Mouse (Mus musculus) spleen, postnatal 14 days (tissue): ENCODE results near the gene Enc1.
A peak's percentile ranks its signal among the peaks of the same experiment; 100 is the strongest.

Source experiments
- DNase-seq, 2 experiments: peaks; one replicate each; pipeline ENCODE4 v3.0.0; 2021 to 2022; ENCODE audit warnings: low spot score in 2 of 2

Gene Enc1

DNA sequence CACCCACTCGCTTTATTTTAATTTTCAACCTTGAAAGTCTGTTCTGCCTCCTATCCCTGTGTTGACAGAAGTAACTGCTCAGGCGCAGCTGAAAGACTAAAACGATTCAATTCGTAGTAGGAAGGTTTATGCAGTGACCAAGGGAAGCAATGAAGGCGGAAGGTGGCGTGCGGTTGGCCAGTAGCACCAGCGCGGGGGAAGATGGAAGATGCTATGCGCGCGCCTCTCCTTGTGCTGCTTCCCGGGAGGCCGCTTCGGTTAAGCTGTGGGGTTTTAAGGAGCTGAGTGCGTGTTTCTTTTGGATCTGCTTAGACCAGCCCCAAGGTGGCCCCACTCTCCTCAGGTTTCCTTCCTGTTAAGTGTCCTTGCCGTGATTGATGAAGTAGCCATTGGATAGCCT is 15.8 kb upstream of the Enc1 start:
- DNase-seq = no peak

DNA sequence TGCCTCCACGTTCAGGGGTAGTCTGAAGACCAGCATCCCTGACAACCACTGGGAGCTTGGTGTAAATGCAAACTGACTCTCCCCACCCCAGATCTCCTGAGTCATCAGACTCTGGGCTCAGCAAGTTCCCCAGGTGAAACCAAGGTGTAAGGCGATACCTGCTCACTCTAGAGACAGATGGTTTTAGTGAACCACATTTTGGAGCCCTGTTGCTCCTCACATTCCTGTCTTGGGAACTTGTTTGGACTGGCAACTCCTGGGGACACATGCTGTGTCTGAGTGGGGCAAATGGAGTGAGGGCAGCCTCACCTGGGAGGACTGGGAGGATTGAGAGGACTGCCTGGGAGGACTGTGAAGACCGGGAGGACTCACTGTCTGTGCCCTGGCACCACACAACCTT is 13.1 kb upstream of the Enc1 start:
- DNase-seq = no peak

DNA sequence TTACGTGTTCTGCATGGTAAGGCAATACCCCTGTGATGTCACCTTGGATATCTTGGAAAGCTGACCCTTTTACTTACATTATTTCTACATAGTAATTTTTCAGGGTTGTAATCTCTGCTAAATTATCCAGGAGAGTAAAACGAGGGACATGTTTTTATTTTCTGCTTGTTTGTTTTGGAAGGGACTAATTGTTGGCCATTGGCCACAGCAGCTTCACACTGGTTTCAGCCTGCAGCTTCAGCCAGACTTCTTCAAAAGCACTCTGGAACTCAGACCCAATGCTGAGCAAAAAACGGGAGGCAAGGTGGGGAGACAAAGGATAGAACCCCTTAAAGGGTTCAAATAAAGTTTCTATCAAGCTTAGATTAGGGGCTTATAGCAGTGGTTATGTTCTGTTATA is 10.8 kb upstream of the Enc1 start:
- no peak for DNase-seq

DNA sequence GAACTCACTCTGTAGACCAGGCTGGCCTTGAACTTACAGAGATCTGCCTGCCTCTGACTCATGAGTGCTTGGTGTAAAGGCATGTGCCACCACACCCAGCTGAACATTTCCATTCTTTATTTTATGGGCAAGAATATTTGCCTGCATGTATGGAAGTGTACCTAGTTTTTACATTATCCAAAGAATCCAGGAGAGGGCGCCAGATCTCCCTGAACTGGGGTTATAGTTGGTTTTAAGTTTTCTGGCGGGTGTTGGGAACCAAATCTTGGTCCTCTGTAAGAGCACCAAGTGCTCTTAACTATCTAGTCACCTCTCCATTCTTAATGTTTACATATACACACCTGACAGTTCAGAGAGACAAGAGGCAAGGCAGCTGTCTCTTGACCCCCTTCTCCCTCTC is 7.8 kb upstream of the Enc1 start:
- DNase-seq = no peak

DNA sequence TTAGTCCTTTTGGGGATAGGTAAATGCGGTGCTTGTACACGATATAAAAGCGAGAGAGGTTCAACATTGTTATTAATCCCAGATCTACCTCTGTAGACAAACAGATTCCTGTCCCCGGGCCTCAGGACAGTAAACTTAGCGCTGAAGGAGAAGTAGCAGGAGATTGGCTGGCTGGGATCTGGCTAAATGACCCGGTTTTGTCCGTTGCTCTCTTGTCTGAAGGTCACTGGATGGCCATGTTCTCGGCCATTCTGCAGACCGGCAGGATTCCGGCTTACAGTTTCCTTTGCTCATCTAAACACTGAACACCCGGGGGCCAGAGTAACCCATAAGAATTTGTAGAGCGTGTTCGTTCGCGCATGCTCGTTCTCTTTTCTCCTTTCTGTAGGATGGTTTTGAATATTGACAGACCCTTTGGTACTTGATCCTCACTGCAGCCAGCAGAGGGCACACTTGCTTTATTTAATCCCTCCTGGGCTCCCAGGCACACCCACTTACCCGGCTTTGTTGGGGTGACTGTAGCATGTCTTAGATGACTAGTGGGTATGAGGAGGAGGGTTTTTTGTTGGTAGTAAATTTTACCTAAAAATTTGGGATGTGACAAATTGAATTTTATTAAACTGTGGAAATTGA is 6.0 kb upstream of the Enc1 start:
- DNase-seq = peak; percentile 53 to 69

DNA sequence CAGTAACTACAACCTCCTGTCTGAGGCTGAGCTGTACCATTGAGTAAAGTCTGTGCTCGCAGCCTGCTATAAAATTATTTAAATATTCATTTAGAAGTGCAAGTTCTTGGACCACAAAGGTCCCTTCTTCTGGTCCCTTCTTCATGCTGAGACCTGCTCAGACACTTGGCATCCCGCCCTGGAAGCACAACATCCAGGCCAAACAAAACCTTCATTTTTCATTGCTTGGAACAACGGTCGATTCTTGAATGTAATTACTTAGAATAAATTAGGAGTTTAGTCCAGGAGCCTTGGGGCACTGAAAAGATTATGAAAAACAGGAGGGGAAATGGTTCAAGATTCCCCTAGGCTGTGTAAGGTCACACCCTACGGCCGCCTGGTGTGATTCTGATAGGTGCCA is 5.0 kb upstream of the Enc1 start:
- DNase-seq = no peak

DNA sequence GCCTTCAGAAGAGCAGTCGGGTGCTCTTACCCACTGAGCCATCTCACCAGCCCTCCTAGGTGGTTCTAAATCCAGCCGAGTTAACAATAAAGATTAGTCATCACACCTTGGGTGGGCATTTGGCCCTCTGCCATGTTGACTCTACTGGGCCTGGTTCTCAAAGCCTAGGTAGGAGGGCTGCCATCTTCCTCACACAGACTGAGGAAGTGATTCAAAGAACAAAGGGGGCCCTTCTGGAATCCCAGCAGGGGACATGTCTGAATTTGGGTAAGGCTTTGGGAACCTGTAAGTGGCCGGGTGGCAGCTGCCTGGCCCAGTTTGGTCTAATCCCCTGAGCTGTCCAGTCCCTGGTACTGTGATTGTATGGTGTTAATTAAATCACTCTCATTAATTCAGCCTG is 3.2 kb upstream of the Enc1 start:
- DNase-seq = no peak

DNA sequence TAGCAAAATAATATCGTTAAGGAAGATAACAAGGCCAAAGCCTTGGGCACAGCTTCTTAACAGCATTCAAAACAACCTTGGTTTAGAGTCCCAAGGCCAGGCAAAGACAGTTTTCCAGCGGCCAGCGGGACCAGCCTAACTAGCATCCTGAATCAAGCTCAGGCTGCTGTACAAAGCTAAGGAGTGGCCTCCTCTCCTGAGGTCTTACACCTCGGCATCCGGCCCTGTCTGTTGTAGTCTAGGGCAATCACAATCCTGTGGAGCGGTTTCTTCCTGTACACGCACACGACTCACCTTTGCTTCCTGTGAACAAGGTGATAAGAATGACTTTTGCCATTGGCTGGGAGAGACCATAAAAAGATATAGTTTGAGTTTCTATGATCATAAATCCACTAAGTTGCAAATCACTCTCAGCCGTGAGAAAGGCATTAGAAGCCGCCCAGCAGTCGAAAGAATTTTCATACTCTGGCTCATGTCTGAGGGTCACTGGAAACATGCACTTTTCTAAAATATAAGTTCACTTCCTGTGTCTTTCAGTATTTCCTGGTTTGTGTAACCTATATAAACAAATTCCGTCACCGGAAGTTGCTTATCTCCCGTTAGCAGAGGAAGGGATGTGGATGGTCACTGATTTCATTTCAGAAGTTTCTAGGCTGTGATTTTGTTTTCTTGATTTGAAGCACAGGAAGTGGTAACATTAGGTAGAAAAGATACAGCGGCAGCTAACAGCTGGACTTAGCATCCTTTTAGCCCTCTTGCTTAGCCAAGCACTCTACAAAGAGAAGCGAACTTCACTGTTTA is 2.5 kb upstream of the Enc1 start:
- no peak for DNase-seq

DNA sequence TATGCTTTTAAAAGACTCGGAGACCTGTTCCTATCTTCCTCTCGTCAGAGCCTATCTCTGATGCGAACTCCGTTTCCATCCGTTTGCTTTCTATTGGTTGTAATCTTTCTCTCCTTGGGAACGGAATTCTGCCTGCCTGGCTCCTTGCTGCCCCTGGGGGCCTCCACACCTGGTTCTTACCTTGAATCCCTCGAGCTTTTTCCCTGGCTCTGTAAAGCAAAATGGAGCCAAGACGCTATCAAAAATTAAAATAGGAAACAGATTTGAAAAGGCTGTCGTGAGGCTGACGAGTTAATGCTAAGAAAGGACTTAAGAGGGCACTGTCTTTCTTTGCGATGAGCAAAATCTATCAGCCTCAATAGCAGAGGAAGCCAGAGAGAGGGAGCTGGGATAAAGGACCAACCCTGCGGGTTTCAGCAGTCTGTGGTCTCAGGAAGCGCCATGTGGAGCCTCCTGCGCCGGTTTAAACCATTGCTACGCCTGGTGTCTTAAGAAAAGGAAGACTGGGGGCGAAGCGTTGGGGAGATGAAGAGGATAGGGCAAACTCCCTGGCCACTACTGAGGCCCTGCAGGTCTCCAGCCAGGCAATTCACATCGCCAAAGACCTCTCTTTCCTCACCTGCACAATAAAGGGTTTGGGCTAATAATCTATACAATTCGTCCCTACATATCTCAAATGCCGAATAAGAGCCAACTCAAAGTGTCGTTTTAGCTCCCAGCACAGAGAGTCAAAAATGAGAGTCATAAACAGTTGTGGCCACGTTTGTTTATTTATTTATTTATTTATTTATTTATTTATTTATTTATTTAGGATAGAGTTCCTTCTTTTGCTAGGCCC is 1.3 kb upstream of the Enc1 start:
- no peak for DNase-seq

DNA sequence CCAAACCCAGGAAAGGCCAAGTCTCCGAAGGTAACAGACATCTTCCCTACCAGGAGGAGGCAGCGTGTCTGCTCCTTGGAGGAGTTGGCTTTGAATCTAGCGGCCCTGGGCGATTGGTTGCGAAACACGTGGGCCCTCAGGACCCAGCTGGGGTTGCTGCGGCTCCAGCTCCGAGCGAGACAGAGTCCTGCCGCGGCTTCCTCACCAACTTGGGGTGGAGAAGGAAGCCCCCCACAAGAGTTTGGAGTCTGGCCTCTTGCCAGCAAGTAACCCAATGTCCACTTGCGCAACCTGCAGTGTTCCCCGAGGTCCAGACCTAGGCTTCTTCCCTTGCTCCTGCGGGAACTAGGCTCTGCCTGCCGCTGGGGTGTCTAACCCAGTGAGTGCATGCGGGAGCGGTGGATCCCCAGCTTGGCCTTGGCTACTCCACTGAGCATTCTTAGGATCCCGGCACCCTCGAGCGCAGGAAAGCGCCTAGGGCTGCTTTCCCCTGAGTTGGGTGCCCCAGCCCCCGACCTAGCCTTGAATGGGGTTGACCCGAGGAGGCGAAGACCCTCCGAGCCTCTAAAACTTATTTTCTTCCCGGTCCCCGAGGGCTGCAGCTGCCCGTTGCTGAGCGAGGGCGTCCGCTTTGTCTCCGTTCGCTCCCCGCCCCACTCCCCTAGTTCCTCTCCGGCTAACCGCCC is 483 bp upstream of the Enc1 start:
- peak; percentile 11 to 19 for DNase-seq

DNA sequence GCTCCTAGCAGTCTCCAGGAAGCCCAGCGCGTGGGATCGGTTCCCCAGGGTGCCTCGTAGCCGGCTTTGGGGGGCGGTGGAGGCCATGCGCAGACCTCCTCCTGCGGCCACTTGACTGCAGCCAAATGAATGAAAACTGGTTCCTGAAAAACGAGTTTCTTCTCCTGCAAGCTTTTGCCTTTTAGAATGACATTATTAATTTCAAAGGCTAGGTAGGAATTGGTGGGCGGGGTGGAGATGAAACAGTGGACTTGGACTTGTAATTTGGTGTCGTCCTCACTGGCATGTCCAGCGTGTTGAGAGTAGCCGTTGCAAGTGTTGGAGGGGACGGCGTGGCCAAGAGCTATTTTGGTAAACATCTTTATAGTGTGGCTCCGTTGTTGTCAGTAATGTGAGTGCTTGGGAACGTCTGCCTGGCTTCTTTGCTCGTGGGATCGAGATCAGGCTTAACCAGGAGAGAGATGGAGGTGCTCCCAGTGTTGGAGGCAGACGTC is 929 bp downstream of the Enc1 start:
- no peak for DNase-seq

DNA sequence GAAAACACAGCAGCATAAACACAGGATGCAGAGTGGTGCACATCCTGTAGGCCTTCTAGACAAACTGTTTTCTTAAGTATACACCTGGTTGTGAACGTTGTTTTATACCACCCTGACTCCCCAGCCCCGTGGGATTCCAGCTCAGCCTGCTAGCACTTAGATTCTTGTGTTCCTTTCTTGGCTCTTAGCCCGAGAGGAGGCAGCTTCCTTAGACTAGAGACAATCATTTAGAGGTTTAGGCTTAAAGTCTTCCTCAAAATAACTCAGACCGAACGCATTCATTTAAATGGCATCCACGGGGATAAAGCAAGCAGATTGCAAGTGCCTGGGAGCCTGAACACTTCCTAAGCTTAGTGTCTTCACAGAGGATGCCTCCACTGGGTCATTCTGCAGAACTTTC is 1.8 kb downstream of the Enc1 start:
- no peak for DNase-seq

DNA sequence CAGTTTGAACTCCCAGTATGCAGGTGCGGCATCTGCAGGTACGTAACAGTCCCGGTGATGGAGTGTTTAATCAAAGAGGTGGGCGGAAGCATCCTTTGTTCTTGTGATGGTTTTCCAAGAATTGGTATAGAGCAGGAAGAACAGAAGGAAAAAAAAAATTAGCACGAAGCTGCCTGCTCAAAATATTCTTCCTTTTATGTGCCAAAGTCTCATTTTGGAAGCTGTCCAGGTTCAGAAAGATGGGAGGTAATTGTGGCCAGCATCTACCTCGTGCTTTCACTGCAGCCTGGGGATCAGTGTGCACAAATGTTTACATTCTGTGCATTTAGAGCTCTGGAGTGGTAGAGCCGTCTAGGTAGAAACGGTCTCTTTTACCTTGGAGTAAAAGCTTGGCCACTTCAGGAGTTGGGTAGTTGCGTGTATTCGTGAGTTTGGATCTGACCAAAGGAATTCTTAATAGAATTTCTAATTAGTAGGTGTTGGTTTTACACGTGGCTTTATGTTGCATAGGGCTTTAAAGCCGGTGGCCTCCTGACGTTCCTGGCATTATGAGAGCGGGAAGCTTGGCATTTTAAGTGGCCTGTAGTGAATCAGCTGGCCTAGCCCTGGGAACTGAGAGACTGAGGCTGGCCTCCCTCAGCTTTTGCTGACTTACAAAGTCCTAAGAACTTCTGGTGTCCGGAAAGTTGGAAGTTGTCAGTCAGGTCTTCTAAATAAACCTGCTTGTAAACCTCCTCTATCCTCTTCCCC is 3.2 kb downstream of the Enc1 start:
- DNase-seq = no peak

DNA sequence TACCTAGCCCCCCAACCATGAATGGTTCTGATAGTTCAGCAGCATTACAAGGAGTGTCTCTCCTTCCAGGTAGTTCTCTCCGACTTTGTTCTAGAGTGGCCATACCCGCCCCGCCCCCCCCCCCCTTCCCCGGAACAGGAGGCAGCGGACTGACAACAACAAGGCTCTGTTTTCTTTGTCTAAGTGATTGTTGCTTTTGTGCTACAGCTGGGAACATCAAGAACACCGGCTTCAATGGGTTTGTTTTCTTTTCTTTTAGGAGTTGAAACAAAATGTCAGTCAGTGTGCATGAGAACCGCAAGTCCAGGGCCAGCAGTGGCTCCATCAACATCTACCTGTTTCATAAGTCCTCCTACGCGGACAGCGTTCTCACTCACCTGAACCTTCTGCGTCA is 3.8 kb downstream of the Enc1 start:
- DNase-seq = no peak

DNA sequence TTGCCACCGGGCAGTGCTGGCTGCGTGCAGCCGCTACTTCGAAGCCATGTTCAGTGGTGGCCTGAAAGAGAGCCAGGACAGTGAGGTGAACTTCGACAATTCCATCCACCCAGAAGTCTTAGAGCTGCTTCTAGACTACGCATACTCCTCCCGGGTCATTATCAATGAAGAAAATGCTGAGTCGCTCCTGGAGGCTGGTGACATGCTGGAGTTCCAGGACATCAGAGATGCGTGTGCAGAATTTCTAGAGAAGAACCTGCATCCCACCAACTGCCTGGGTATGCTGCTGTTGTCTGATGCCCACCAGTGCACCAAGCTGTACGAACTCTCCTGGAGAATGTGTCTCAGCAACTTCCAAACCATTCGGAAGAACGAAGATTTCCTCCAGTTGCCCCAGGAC is 4.3 kb downstream of the Enc1 start:
- DNase-seq = no peak

DNA sequence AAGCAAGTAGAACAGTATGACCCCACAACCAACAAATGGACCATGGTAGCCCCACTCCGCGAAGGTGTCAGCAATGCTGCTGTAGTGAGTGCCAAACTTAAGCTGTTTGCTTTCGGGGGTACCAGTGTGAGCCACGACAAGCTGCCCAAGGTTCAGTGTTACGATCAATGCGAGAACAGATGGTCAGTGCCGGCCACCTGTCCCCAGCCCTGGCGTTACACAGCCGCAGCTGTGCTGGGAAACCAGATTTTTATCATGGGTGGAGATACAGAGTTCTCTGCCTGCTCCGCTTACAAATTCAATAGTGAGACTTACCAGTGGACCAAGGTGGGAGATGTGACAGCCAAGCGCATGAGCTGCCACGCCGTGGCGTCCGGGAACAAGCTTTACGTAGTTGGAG is 5.3 kb downstream of the Enc1 start:
- no peak for DNase-seq

DNA sequence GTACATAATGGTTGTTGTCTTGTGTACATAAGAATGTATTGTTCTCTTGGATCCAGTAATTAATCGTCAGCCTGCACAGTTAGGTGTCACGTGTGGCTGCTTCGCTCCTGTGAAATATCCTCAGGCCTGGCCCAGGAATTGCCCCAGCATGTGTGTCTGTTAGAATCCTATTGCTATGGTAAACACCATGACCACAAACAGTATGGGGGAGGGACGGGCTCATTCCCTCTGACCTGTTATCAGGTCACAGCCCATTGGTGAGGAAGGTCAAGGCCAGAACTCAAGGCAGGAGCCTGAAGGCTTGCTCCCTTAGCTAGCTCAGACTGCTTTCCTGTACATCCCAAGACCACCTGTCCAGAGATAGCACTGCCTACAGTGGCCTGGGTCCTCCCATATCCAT is 6.8 kb downstream of the Enc1 start:
- DNase-seq = no peak

DNA sequence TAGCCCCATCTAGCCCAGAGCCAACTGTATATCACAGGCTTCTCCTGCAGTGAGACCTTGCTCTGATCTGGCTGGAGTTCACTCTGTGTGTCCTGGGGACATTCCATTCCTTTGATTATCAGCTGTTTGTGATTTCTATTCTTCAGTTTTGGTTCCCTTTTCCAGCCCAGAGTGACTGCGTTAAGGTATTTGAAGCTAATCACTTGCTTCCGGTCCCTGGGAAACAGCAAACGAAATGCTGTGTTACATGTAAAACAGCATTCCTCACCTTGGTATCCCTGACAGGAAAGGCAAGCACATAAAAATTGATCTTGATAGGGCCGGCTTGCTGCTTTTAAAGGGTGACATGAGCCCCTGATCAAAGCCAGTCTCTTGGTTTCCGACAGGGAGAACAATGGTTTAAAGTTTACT is 8.2 kb downstream of the Enc1 start:
- no peak for DNase-seq

DNA sequence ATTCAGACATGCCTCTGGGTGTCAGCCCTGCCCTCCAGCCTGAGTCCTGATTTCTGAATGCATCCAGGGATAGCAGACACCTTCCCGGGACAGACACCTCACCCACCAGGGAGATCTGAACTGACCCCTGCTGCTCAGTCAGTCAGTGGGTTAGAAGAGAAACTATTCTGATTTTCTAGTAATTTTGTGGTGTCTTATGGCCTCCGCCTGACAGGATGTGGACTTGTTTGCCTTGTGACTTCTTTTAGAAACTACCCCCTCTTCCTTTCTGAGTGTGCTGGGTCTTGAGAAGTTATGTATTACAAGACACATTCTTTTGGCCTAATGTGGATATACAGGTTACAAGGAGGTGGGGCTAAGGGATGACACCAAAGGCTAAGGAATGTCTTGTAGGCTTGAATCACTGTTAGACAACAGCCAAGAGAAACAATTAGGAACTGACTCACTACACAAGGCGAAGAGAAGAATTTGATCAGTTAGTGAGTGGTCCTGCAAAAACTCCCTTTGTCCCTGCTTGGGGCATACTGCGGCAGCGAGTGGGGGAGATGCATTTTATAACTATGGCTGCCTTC is 8.7 kb downstream of the Enc1 start:
- no peak for DNase-seq

DNA sequence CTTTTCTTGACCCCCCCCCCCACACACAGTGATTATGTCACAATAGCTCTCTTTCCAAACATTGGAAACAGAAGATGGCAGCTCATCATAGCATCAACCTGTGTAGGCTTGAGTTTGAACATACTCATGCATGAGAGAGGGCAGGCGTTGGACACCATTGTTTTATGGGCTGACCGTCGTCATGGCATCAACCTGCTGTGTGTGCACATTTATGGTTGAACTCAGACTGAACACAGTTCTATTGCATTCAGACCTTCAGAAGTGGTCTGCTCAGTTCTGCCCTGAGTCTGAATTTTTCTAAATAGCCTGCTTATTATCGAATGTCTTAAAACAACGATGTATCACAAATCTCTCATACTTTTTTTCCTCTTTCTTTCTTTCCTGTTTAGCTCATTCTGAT is 9.2 kb downstream of the Enc1 start:
- DNase-seq = no peak
